Mouse (Mus musculus) hindbrain, embryonic 10.5 days (tissue): ENCODE results near the gene Pf4. TPM values are rescaled to one million over a fixed set of nuclear protein-coding genes. Genes with fewer than 3 reads are reported as not detected.

Experiments used
- DNase-seq: peaks from one replicate; pipeline ENCODE4 v3.0.0-alpha.2; 2017; ENCODE audit warnings: low spot score
- H3K27ac ChIP-seq: fragments of 300-500 bp; sonication (generic); 2 replicates; pipeline ENCODE4 v1.5.1; 2016; ENCODE audit warnings: mild to moderate bottlenecking, moderate library complexity
- H3K27me3 ChIP-seq: fragments of 300-500 bp; sonication (generic); 2 replicates; pipeline ENCODE4 v1.6.1; 2016; ENCODE audit warnings: mild to moderate bottlenecking; ENCODE audit not compliant: poor library complexity, insufficient read depth, severe bottlenecking
- H3K36me3 ChIP-seq: fragments of 300-500 bp; sonication (generic); 2 replicates; pipeline ENCODE4 v1.6.1; 2016; ENCODE audit warnings: mild to moderate bottlenecking, moderate library complexity
- H3K4me1 ChIP-seq: fragments of 300-500 bp; sonication (generic); replicated peaks from 2 replicates; pipeline ENCODE4 v1.6.1; 2016; ENCODE audit warnings: mild to moderate bottlenecking
- H3K4me3 ChIP-seq: fragments of 300-500 bp; sonication (generic); 2 replicates; pipeline ENCODE4 v1.5.1; 2016; ENCODE audit warnings: mild to moderate bottlenecking, moderate library complexity
- H3K9me3 ChIP-seq: fragments of 300-500 bp; sonication (generic); 2 replicates; pipeline ENCODE4 v1.6.1; 2016; ENCODE audit warnings: mild to moderate bottlenecking, moderate library complexity
- WGBS: fragments of 180-500 bp; shearing (Covaris S2); methylation state at CpG from one replicate; pipeline ENCODE4 v1.1.7; 2016; 5-methylcytosine and 5-hydroxymethylcytosine counted together
- polyA plus RNA-seq: library from polyadenylated mRNA; unstranded; fragments of >200 nt; fragmentation: Nextera tagmentation; extraction: Ambion mirVana; gene quantifications from 2 replicates; pipeline ENCODE4 v1.2.1, GENCODE M21; 2016

The Pf4 gene
- polyA plus RNA-seq, 1 experiment from 2014 or later: 72.1 TPM

DNA sequence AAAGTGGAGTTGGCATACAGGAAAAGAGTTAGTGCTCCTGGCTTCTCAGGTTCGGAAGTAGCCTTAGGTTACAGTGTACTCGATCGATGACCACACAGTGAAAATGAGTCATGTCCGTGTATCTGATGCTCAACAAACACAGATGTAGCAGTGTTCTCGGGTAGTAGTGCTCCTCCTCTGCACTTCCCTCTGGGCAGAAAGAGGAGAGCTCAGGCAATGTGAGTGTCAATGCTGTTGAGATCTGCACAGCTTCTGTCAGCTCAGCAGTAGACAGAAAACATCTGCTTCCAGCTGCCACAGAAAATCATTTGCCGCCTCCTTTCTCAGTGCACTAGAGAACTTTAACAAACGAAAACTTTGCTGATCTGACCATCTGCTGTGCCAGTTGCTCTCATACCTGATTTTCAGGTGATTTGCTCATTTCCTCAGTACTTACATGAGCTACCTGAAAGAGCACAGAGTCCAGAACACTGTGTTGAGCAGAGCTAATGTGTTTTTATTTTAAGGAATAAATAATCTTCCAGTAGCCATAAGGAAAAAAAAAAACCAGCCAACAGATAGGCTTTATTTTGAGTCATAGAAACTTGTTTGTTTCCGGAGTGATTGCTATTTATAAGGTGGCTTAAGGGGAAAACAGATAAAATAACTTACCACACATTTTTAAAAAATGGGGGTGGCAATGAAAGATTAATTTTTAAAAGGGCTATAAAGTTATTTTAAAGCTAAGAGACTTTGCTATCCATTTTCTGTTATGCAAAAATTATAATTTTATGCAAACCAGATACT, 6.2 kb upstream of the Pf4 start:
- no peak for DNase-seq
- WGBS: 75% methylated on average over 8 of the region's 8 CpGs
- no peaks in the 10 kb centered on the region for H3K36me3 ChIP-seq
- peaks cover 8% of the 10 kb centered on the region for H3K27me3 ChIP-seq
- H3K4me3 ChIP-seq: no peak overlapping the region
- no peak overlapping the region for H3K27ac ChIP-seq
- no peaks in the 10 kb centered on the region for H3K4me1 ChIP-seq
- H3K9me3 ChIP-seq: no peaks in the 10 kb centered on the region

- Histone ChIP-seq H3K4me3 (no peak within 1 kb of the TSS), H3K36me3 (no peaks in the 10 kb centered on the region), H3K27me3 (no peaks in the 10 kb centered on the region), H3K9me3 (no peaks in the 10 kb centered on the region), H3K4me1 (no peaks in the 10 kb centered on the region), H3K27ac (no peak within 1 kb of the TSS)
- no peak for DNase-seq
- 73% methylated on average over 3 of the region's 3 CpGs for WGBS
Measured at GRCm38 (mm10) chr5:90768218-90768617, 4.0 kb upstream of the Pf4 start, which contains the start of gene Ppbp. Ppbp (plus strand) TSS chr5:90768518.

DNA sequence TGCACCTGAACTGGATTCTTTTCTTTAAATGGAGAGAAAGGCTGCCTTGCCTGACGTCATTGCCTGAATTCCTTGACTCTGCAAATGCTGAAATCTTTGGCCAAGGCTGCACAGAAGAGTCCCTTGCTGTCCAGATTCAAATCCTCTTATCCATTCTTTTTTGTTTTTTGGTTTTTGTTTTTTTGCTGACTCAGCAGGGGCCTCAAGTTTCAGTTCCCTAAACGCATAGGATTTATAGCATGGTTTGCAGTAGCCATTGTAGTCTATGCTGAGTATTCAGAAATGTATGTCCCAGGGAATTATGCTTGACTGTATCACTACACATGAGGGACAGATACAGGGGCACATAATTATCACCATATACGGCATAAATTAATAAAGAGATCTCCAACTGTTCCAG, 866 bp upstream of the Pf4 start:
- Histone ChIP-seq H3K27ac (no peak overlapping the region), H3K4me1 (no peaks in the 10 kb centered on the region)
- 83% methylated on average over 3 of the region's 3 CpGs for WGBS

GRCm38 (mm10) chr5:90775562-90775961, 3.3 kb downstream of the Pf4 start:
- DNase-seq: no peak
- Histone ChIP-seq H3K27ac (no peak overlapping the region), H3K27me3 (no peaks in the 10 kb centered on the region), H3K9me3 (no peaks in the 10 kb centered on the region), H3K4me1 (no peaks in the 10 kb centered on the region), H3K4me3 (no peak overlapping the region), H3K36me3 (no peaks in the 10 kb centered on the region)
- 90% methylated on average over 5 of the region's 5 CpGs for WGBS

More for the DNA sequence above, 866 bp upstream of the Pf4 start:
- Histone ChIP-seq H3K27me3 (no peaks in the 10 kb centered on the region), H3K36me3 (no peaks in the 10 kb centered on the region), H3K4me3 (no peak overlapping the region), H3K9me3 (no peaks in the 10 kb centered on the region)
- DNase-seq: no peak

- DNase-seq: no peak
- Histone ChIP-seq H3K27ac (no peak overlapping the region), H3K4me3 (no peak overlapping the region), H3K36me3 (no peaks in the 10 kb centered on the region), H3K4me1 (no peaks in the 10 kb centered on the region), H3K9me3 (no peaks in the 10 kb centered on the region), H3K27me3 (no peaks in the 10 kb centered on the region)
- WGBS: 87% methylated on average over 10 of the region's 10 CpGs
Measured at GRCm38 (mm10) chr5:90777621-90778020, 5.4 kb downstream of the Pf4 start.

GRCm38 (mm10) chr5:90778856-90779255, 6.6 kb downstream of the Pf4 start:
- Histone ChIP-seq H3K9me3 (no peaks in the 10 kb centered on the region), H3K36me3 (no peaks in the 10 kb centered on the region), H3K4me3 (no peak overlapping the region), H3K27ac (no peak overlapping the region), H3K27me3 (no peaks in the 10 kb centered on the region), H3K4me1 (no peaks in the 10 kb centered on the region)
- DNase-seq: no peak
- WGBS: 86% methylated on average over 6 of the region's 6 CpGs

- Histone ChIP-seq H3K4me3 (no peak overlapping the region), H3K4me1 (peaks cover 10% of the 10 kb centered on the region), H3K9me3 (no peaks in the 10 kb centered on the region), H3K27ac (no peak overlapping the region), H3K27me3 (peaks cover 4% of the 10 kb centered on the region), H3K36me3 (no peaks in the 10 kb centered on the region)
- no peak for DNase-seq
- WGBS: 87% methylated on average over 3 of the region's 3 CpGs
Measured at GRCm38 (mm10) chr5:90783697-90784096, 11.5 kb downstream of the Pf4 start.

DNA sequence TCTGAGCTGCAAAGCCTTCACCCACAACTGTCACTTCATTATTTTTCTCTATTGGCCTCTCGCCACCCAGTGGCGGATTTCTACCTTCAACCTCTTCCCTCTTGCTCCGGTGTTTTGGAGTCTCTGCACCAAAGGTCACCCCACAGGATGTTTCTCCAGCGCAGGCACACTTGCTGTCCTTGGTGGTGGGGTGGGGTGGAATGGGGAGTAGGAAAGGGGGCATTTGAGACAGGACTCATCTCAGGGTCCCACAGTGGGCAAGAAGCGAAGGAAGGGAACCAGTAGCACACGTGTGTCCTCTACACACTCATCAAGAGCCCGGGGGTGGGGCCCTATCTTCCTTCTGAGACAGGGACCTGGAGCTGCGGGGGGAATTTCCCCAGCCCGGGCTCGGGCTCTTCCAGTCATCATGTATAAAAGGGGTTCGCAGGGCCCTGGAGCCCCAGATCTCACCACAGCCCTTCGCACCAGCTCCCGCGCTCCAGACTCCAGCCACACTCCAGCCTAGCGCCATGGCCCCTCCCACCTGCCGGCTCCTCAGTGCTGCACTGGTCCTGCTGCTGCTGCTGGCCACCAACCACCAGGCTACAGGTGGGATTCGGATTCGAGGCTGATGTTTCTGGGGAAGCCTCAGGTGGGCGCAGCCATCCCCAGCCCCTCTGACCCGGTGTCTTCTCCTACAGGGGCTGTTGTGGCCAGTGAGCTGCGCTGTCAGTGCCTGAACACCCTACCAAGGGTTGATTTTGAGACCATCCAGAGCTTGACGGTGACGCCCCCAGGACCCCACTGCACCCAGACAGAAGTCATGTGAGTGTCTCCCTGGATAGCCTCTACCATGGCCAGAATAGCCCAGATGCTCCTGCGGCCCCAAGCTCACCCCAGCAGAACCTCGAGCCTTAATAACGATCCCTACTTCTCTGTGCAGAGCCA, 13.7 kb downstream of the Pf4 start, which contains the start of gene Cxcl3:
Gene Cxcl3 (plus strand): TSS at position 445 of the 930 bp plus-strand sequence.
- Histone ChIP-seq H3K27me3 (peaks cover 4% of the 10 kb centered on the region), H3K36me3 (no peaks in the 10 kb centered on the region), H3K4me3 (peak within 1 kb of the TSS; percentile 50), H3K9me3 (no peaks in the 10 kb centered on the region), H3K4me1 (peaks cover 10% of the 10 kb centered on the region), H3K27ac (no peak within 1 kb of the TSS)
- DNase-seq: peak; percentile 36
- 17% methylated on average over 26 of the region's 26 CpGs for WGBS

- Histone ChIP-seq H3K36me3 (no peaks in the 10 kb centered on the region), H3K27me3 (peaks cover 4% of the 10 kb centered on the region), H3K4me3 (no peak overlapping the region), H3K9me3 (no peaks in the 10 kb centered on the region), H3K27ac (no peak overlapping the region), H3K4me1 (peaks cover 10% of the 10 kb centered on the region)
- DNase-seq: no peak
- 78% methylated on average over 4 of the region's 4 CpGs for WGBS
Measured at GRCm38 (mm10) chr5:90788114-90788513, 15.9 kb downstream of the Pf4 start.

DNA sequence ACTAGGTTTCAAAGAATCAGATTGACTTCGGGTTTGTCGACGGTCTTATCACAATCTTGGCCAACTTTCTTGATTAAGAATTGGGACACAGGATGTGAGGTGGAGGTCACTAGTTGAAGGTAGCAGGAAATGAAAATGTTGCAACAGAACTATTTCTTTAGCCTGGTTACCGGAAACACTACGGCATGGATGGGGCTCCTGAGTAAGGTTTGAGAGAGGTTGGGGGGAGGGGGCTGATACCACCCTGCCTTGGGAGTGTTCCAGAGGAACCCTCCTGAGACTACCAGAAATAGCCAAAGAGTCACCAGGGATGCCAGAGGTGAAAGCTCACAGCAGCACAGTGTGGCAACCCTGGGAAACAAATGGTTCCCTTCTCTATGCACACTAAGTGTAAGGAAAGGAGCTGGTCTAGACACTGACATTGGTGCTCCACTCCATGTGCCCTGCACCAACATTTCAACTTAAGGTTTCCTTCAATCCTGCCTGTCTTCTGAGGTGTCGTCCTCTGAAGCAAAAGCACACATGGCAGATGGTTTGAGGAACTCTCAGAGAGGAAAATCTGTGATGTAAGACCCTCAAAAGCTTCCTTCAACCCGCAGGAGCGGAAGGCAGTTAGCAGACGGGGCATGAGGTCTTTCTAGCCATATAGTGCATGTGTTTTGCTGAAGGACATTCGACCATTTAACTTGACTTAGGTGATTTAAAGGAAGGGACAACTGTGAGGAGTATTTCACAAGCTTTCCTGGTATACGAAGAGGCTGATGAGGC, 17.3 kb downstream of the Pf4 start:
- WGBS: 85% methylated on average over 11 of the region's 11 CpGs
- Histone ChIP-seq H3K9me3 (no peaks in the 10 kb centered on the region), H3K27me3 (peaks cover 4% of the 10 kb centered on the region), H3K36me3 (no peaks in the 10 kb centered on the region), H3K4me1 (peaks cover 10% of the 10 kb centered on the region), H3K4me3 (no peak overlapping the region), H3K27ac (no peak overlapping the region)
- DNase-seq: no peak

DNA sequence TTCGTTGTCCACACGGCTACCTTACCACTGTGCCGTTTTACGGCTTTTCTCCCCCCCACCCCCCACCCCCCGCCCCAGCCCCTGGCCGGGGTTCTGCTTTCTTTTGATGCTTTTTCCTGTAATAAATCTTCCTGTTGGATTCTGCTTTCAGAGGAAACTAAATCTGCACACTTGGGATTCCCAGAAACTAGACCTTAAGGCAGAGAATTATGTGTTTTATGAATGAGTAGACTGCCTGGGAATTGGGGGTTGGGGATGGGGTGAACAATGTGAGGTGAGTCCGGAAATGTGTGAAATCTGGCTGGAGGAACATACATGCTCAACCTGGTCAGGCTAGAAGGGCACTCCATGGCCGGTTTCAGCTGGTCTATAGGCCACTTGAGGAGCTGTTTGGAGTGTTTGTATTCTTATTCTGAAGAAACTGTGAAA, 17.9 kb downstream of the Pf4 start:
- peaks cover 4% of the 10 kb centered on the region for H3K27me3 ChIP-seq
- H3K4me1 ChIP-seq: peaks cover 10% of the 10 kb centered on the region
- H3K36me3 ChIP-seq: no peaks in the 10 kb centered on the region
- no peaks in the 10 kb centered on the region for H3K9me3 ChIP-seq
- H3K27ac ChIP-seq: no peak overlapping the region
- 78% methylated on average over 8 of the region's 8 CpGs for WGBS
- DNase-seq: no peak
- H3K4me3 ChIP-seq: no peak overlapping the region

- 80% methylated on average over 5 of the region's 5 CpGs for WGBS
- Histone ChIP-seq H3K27ac (no peak within 1 kb of the TSS), H3K4me1 (no peaks in the 10 kb centered on the region), H3K9me3 (no peaks in the 10 kb centered on the region), H3K4me3 (no peak within 1 kb of the TSS), H3K36me3 (no peaks in the 10 kb centered on the region), H3K27me3 (no peaks in the 10 kb centered on the region)
- no peak for DNase-seq
Measured at GRCm38 (mm10) chr5:90794195-90794625, 22.0 kb downstream of the Pf4 start, which contains the start of gene Cxcl15. Cxcl15 (plus strand) TSS chr5:90794534.
